Mouse (Mus musculus) CH12.LX (cell line): ENCODE measurements around the gene Zfp239. TPM values are rescaled to one million over a fixed set of nuclear protein-coding genes. Genes with fewer than 3 reads are reported as not detected.

Experiments
- DNase-seq: peaks from one replicate; pipeline ENCODE4 v3.0.0-alpha.2; 2013; ENCODE audit errors: extremely low read depth
- H3K27ac ChIP-seq: 2 replicates; pipeline ENCODE4 v1.5.1; 2012; ENCODE audit warnings: low read depth, mild to moderate bottlenecking, control low read depth, moderate library complexity; ENCODE audit not compliant: insufficient read depth
- H3K27me3 ChIP-seq: replicated peaks from 2 replicates; pipeline ENCODE3; 2012; ENCODE audit warnings: inconsistent platforms
- H3K36me3 ChIP-seq, 2 experiments: replicated peaks in 1 of 2; 2 replicates each; pipeline versions ENCODE3 to v1.6.1; 2012; ENCODE audit warnings: inconsistent platforms in 1 of 2, low read length in 1 of 2, mild to moderate bottlenecking in 1 of 2, mixed read lengths in 1 of 2, moderate library complexity in 1 of 2; ENCODE audit not compliant: control insufficient read depth in 1 of 2, insufficient read depth in 1 of 2
- H3K4me1 ChIP-seq, 2 experiments: 2 replicates each; pipeline ENCODE4 v1.6.1; 2012; ENCODE audit warnings: inconsistent platforms in 1 of 2, moderate library complexity in 1 of 2; ENCODE audit not compliant: insufficient read depth in 2 of 2, control insufficient read depth in 1 of 2
- H3K4me2 ChIP-seq: 2 replicates; pipeline ENCODE4 v1.6.1; 2012; ENCODE audit warnings: low read depth, mild to moderate bottlenecking, control low read depth; ENCODE audit not compliant: poor library complexity, insufficient read depth, severe bottlenecking
- H3K4me3 ChIP-seq, 3 experiments: fragments of 150-350 bp in 1 of 3; sonication (generic) in 1 of 3; replicated peaks in 1 of 3; 2 replicates each; pipeline versions ENCODE3 to v1.5.1; 2011 to 2012; ENCODE audit warnings: low read depth in 2 of 3, low read length in 2 of 3, mild to moderate bottlenecking in 2 of 3, moderate library complexity in 2 of 3, control low read depth in 1 of 3, improper control_type of control experiment in 1 of 3, inconsistent platforms in 1 of 3, mixed read lengths in 1 of 3; ENCODE audit not compliant: poor library complexity in 1 of 3
- H3K79me2 ChIP-seq: replicated peaks from 2 replicates; pipeline ENCODE4 v1.6.1; 2012; ENCODE audit warnings: mild to moderate bottlenecking, moderate library complexity; ENCODE audit not compliant: control insufficient read depth, poor library complexity, insufficient read depth, severe bottlenecking; ENCODE audit errors: extremely low read depth
- H3K9ac ChIP-seq: 2 replicates; pipeline ENCODE4 v1.6.1; 2012; ENCODE audit warnings: low read depth, mild to moderate bottlenecking, control low read depth, moderate library complexity; ENCODE audit not compliant: insufficient read depth
- H3K9me3 ChIP-seq: replicated peaks from 2 replicates; pipeline ENCODE3; 2012; ENCODE audit warnings: low read length, inconsistent platforms, mixed read lengths
- BHLHE40 ChIP-seq: IDR thresholded peaks from 2 replicates; pipeline ENCODE4 v1.6.1; 2011; ENCODE audit warnings: mild to moderate bottlenecking, low read depth, low read length, improper control_type of control experiment
- CHD2 ChIP-seq: IDR thresholded peaks from 2 replicates; pipeline ENCODE4 v1.6.1; 2011; ENCODE audit warnings: low read length, improper control_type of control experiment
- CTCF ChIP-seq, 2 experiments: IDR thresholded peaks in 1 of 2; conservative IDR thresholded peaks in 1 of 2; 2 replicates each; pipeline ENCODE4 v1.5.1; 2011 to 2012; ENCODE audit warnings: low read depth in 2 of 2, low read length in 2 of 2, improper control_type of control experiment in 1 of 2, inconsistent platforms in 1 of 2, mild to moderate bottlenecking in 1 of 2, moderate library complexity in 1 of 2
- E2F4 ChIP-seq: IDR thresholded peaks from 2 replicates; pipeline ENCODE4 v1.6.1; 2011; ENCODE audit warnings: low read depth, low read length, improper control_type of control experiment; ENCODE audit not compliant: insufficient replicate concordance
- ELF1 ChIP-seq: IDR thresholded peaks from 2 replicates; pipeline ENCODE4 v1.6.1; 2014; ENCODE audit warnings: low read depth, mild to moderate bottlenecking, inconsistent platforms, low read length, improper control_type of control experiment
- EP300 ChIP-seq: IDR thresholded peaks from 2 replicates; pipeline ENCODE4 v1.6.1; 2011; ENCODE audit warnings: low read length, improper control_type of control experiment
- ETS1 ChIP-seq: conservative IDR thresholded peaks from 2 replicates; pipeline ENCODE4 v1.6.1; 2012; ENCODE audit warnings: low read depth, mild to moderate bottlenecking, inconsistent platforms, low read length, improper control_type of control experiment, moderate library complexity
- GABPA ChIP-seq: IDR thresholded peaks from 2 replicates; pipeline ENCODE4 v1.6.1; 2012; ENCODE audit warnings: low read depth, low read length, improper control_type of control experiment, inconsistent platforms; ENCODE audit not compliant: insufficient replicate concordance
- HCFC1 ChIP-seq: IDR thresholded peaks from 2 replicates; pipeline ENCODE4 v1.6.1; 2012; ENCODE audit warnings: low read depth, mild to moderate bottlenecking, inconsistent platforms, low read length, improper control_type of control experiment
- JUN ChIP-seq: IDR thresholded peaks from 2 replicates; pipeline ENCODE4 v1.6.1; 2011; ENCODE audit warnings: low read depth, mild to moderate bottlenecking, low read length, improper control_type of control experiment, moderate library complexity; ENCODE audit not compliant: insufficient read depth
- KAT2A ChIP-seq: IDR thresholded peaks from 2 replicates; pipeline ENCODE4 v1.6.1; 2012; ENCODE audit warnings: low read length, improper control_type of control experiment, inconsistent platforms; ENCODE audit not compliant: insufficient replicate concordance
- MAFK ChIP-seq: IDR thresholded peaks from 2 replicates; pipeline ENCODE4 v1.6.1; 2011; ENCODE audit warnings: low read length, improper control_type of control experiment; ENCODE audit not compliant: insufficient replicate concordance
- MAX ChIP-seq: IDR thresholded peaks from 2 replicates; pipeline ENCODE4 v1.6.1; 2011; ENCODE audit warnings: low read length, improper control_type of control experiment
- MEF2A ChIP-seq: IDR thresholded peaks from 2 replicates; pipeline ENCODE4 v1.6.1; 2014; ENCODE audit warnings: low read depth, mild to moderate bottlenecking, inconsistent platforms, low read length, improper control_type of control experiment, borderline replicate concordance
- MXI1 ChIP-seq: IDR thresholded peaks from 2 replicates; pipeline ENCODE4 v1.6.1; 2011; ENCODE audit warnings: mild to moderate bottlenecking, low read depth, low read length, improper control_type of control experiment
- MYC ChIP-seq: IDR thresholded peaks from 2 replicates; pipeline ENCODE4 v1.6.1; 2011; ENCODE audit warnings: low read depth, mild to moderate bottlenecking, improper control_type of control experiment, low read length
- NELFE ChIP-seq: IDR thresholded peaks from 2 replicates; pipeline ENCODE4 v1.6.1; 2011; ENCODE audit warnings: low read depth, low read length, improper control_type of control experiment
- NRF1 ChIP-seq: IDR thresholded peaks from 2 replicates; pipeline ENCODE4 v1.6.1; 2014; ENCODE audit warnings: low read depth, mild to moderate bottlenecking, inconsistent platforms, low read length, improper control_type of control experiment, moderate library complexity
- PAX5 ChIP-seq: IDR thresholded peaks from 2 replicates; pipeline ENCODE4 v1.6.1; 2012; ENCODE audit warnings: low read length, inconsistent platforms, mixed read lengths
- POLR2A ChIP-seq: IDR thresholded peaks from 2 replicates; pipeline ENCODE4 v1.6.1; 2011; ENCODE audit warnings: low read depth, mild to moderate bottlenecking, improper control_type of control experiment, low read length
- POLR2AphosphoS2 ChIP-seq: IDR thresholded peaks from 2 replicates; pipeline ENCODE4 v1.6.1; 2011; ENCODE audit warnings: low read depth, low read length, improper control_type of control experiment
- RAD21 ChIP-seq: IDR thresholded peaks from 2 replicates; pipeline ENCODE4 v1.6.1; 2011; ENCODE audit warnings: low read depth, mild to moderate bottlenecking, low read length, improper control_type of control experiment, moderate library complexity
- RCOR1 ChIP-seq: conservative IDR thresholded peaks from 2 replicates; pipeline ENCODE4 v1.6.1; 2012; ENCODE audit warnings: low read depth, mild to moderate bottlenecking, inconsistent platforms, low read length, improper control_type of control experiment
- SIN3A ChIP-seq: IDR thresholded peaks from 2 replicates; pipeline ENCODE4 v1.6.1; 2012; ENCODE audit warnings: low read length, improper control_type of control experiment, inconsistent platforms
- SMC3 ChIP-seq: IDR thresholded peaks from 2 replicates; pipeline ENCODE4 v1.6.1; 2011; ENCODE audit warnings: low read depth, low read length, improper control_type of control experiment
- TBP ChIP-seq: conservative IDR thresholded peaks from 2 replicates; pipeline ENCODE4 v1.6.1; 2011; ENCODE audit warnings: low read depth, low read length, improper control_type of control experiment
- UBTF ChIP-seq: IDR thresholded peaks from 2 replicates; pipeline ENCODE4 v1.6.1; 2012; ENCODE audit warnings: low read depth, mild to moderate bottlenecking, inconsistent platforms, low read length, improper control_type of control experiment, moderate library complexity
- USF1 ChIP-seq: IDR thresholded peaks from 2 replicates; pipeline ENCODE4 v1.6.1; 2014; ENCODE audit warnings: low read depth, mild to moderate bottlenecking, inconsistent platforms, low read length, improper control_type of control experiment
- USF2 ChIP-seq: conservative IDR thresholded peaks from 2 replicates; pipeline ENCODE4 v1.6.1; 2011; ENCODE audit warnings: low read depth, low read length, improper control_type of control experiment
- ZC3H11A ChIP-seq: IDR thresholded peaks from 2 replicates; pipeline ENCODE4 v1.6.1; 2012; ENCODE audit warnings: low read depth, mild to moderate bottlenecking, inconsistent platforms, low read length, improper control_type of control experiment
- ZKSCAN1 ChIP-seq: IDR thresholded peaks from 2 replicates; pipeline ENCODE4 v1.6.1; 2012; ENCODE audit warnings: low read depth, inconsistent platforms, low read length, improper control_type of control experiment, borderline replicate concordance
- ZMIZ1 ChIP-seq: IDR thresholded peaks from 2 replicates; pipeline ENCODE4 v1.6.1; 2012; ENCODE audit warnings: low read depth, mild to moderate bottlenecking, inconsistent platforms, low read length, improper control_type of control experiment
- ZNF384 ChIP-seq: IDR thresholded peaks from 2 replicates; pipeline ENCODE4 v1.6.1; 2012; ENCODE audit warnings: low read depth, low read length, improper control_type of control experiment, inconsistent platforms
- dilution Hi-C: fragments of 300-500 bp; cut with MboI; formaldehyde crosslinking; loops from 2 replicates; pipeline ENCODE4 v1.14.3; 2020; ENCODE audit warnings: low sequenced_read_pairs; ENCODE audit not compliant: extremely low pct_unique_long_range_greater_than_20kb, extremely low pct_ligation_motif_present
- in situ Hi-C: fragments of 300-500 bp; cut with MboI; formaldehyde crosslinking; loops from 3 replicates; pipeline ENCODE4 v1.14.3; 2019; ENCODE audit warnings: low sequenced_read_pairs, low pct_ligation_motif_present, low pct_unique_long_range_greater_than_20kb, mixed read lengths
- polyA plus RNA-seq: library from polyadenylated mRNA; unstranded; fragments of >175 nt; gene quantifications from 2 replicates; pipeline ENCODE4 v1.2.1, GENCODE M21; 2012; ENCODE audit warnings: low read depth; ENCODE audit not compliant: insufficient read length
- total RNA-seq, 2 experiments: library from RNA; depleted of rRNA; stranded (reverse); fragments of 300-350 nt in 1 of 2; fragments of >200 nt in 1 of 2; gene quantifications; 2 replicates each; pipeline ENCODE4 v1.2.3; 2012 to 2014

Zfp239 gene
- total and polyA plus RNA-seq, 3 experiments: 13.1 to 19.6 (median 16.6) TPM

- H3K36me3 ChIP-seq: peaks cover 0 to 6% of the 10 kb centered on the region in 2 experiments
- H3K4me1 ChIP-seq: peaks cover 5 to 35% of the 10 kb centered on the region in 2 experiments; a peak in 3 of 4 replicates
- no peak overlapping the region for H3K4me2 ChIP-seq
- TF ChIP-seq RAD21 (peak; percentile 56), TBP (peak; percentile 42), ETS1 (peak; percentile 21), MAFK (no peak), ELF1 (peak; percentile 85), USF1 (peak; percentile 76), MAX (peak; percentile 99), ZMIZ1 (no peak), POLR2AphosphoS2 (peak; percentile 87), USF2 (peak; percentile 59), PAX5 (no peak), POLR2A (peak; percentile 86), CTCF (conservative IDR thresholded peaks at IDR 0.05 in 1 of 2, IDR thresholded peaks at IDR 0.05 in 1 of 2; ENCODE audit: low read depth in 2 of 2, low read length in 2 of 2) (peak; percentile 48 to 95), ZNF384 (0 out of 2 replicates have a peak, but pooled peaks have one; percentile 5), RCOR1 (no peak; the same call in none of the 2 replicates), KAT2A (peak; percentile 82), SMC3 (peak; percentile 70), E2F4 (peak; percentile 78; the same call in 1 of the 2 replicates), JUN (0 out of 2 replicates have a peak, but pooled peaks have one; percentile 13), MEF2A (peak; percentile 82), BHLHE40 (peak; percentile 87), MXI1 (peak; percentile 99), NRF1 (peak; percentile 93), NELFE (peak; percentile 93), GABPA (no peak), SIN3A (peak; percentile 94), ZKSCAN1 (no peak), ZC3H11A (no peak), MYC (peak; percentile 100), HCFC1 (peak; percentile 63), EP300 (no peak), UBTF (peak; percentile 68; the same call in 1 of the 2 replicates), CHD2 (peak; percentile 74)
- TF ChIP-seq, all 38 proteins: peak for 25
- dilution Hi-C loops (no loop called here), in situ Hi-C loops (loop anchor here (5.0 kb wide), 1 partner anchor 38 kb away; no protein-coding TSS in a partner anchor)
- Histone ChIP-seq H3K9me3 (no peaks in the 10 kb centered on the region), H3K9ac (peak overlapping the region; percentile 86), H3K27me3 (no peaks in the 10 kb centered on the region), H3K4me3 (peak overlapping the region; percentile 66 to 83 (median 68)), H3K27ac (peak overlapping the region; percentile 94), H3K79me2 (no peaks in the 10 kb centered on the region)
- DNase-seq: peak; percentile 99
These were observed 17.7 kb downstream of the Zfp239 start for GRCm38 (mm10) chr6:117879408-117880115.
